Mouse (Mus musculus) heart, adult 2 months (tissue): ENCODE results near the gene Thap12. TPM values are rescaled to one million over a fixed set of nuclear protein-coding genes. Genes with fewer than 3 reads are reported as not detected.

Source experiments
- DNase-seq, 2 experiments: peaks; one replicate each; pipeline ENCODE4 v3.0.0; 2021
- H3K27ac ChIP-seq: fragments of 200-600 bp; 2 replicates; pipeline ENCODE4 v1.8.1; 2022
- H3K27me3 ChIP-seq: fragments of 200-500 bp; 2 replicates; pipeline ENCODE4 v1.6.1; 2012; ENCODE audit warnings: mild to moderate bottlenecking, low read length, inconsistent platforms, mixed read lengths; ENCODE audit not compliant: control insufficient read depth, insufficient read depth
- H3K36me3 ChIP-seq: fragments of 200-500 bp; 2 replicates; pipeline ENCODE4 v1.6.1; 2012; ENCODE audit warnings: low read length, inconsistent platforms; ENCODE audit not compliant: control insufficient read depth, insufficient read depth
- H3K4me1 ChIP-seq: fragments of 200-500 bp; 2 replicates; pipeline ENCODE4 v1.6.1; 2011; ENCODE audit warnings: low read length; ENCODE audit not compliant: control insufficient read depth, insufficient read depth
- H3K4me3 ChIP-seq: fragments of 200-600 bp; 2 replicates; pipeline ENCODE4 v1.8.1; 2022
- H3K79me2 ChIP-seq: fragments of 200-500 bp; replicated peaks from 2 replicates; pipeline ENCODE4 v1.6.1; 2012; ENCODE audit warnings: mild to moderate bottlenecking, inconsistent platforms, low read length, moderate library complexity, mixed read lengths; ENCODE audit not compliant: control insufficient read depth, insufficient read depth
- H3K9ac ChIP-seq: fragments of 200-500 bp; 2 replicates; pipeline ENCODE4 v1.6.1; 2012; ENCODE audit warnings: low read depth, mild to moderate bottlenecking, control low read depth, inconsistent platforms, low read length, mixed read lengths
- CTCF ChIP-seq: fragments of 200-600 bp; IDR thresholded peaks from 2 replicates; pipeline ENCODE4 v1.8.1; 2022; ENCODE audit warnings: antibody characterized with exemption, mild to moderate bottlenecking, moderate library complexity
- EP300 ChIP-seq: fragments of 200-500 bp; IDR thresholded peaks from 2 replicates; pipeline ENCODE4 v1.6.1; 2011; ENCODE audit warnings: low read depth, low read length, control low read depth; ENCODE audit not compliant: insufficient read depth
- POLR2A ChIP-seq: fragments of 200-500 bp; IDR thresholded peaks from 2 replicates; pipeline ENCODE4 v1.6.1; 2011; ENCODE audit warnings: mild to moderate bottlenecking, low read depth, low read length, control low read depth; ENCODE audit not compliant: insufficient read depth
- WGBS: fragments of 180-500 bp; shearing (Covaris S2); methylation state at CpG from one replicate; pipeline ENCODE4 v1.1.7; 2018; 5-methylcytosine and 5-hydroxymethylcytosine counted together
- intact Hi-C: fragments of 180-260 bp; cut with DNase I; formaldehyde crosslinking; loops from one replicate; pipeline ENCODE4 v1.15.1; 2025
- polyA plus RNA-seq: library from polyadenylated mRNA; depleted of rRNA; stranded (reverse); fragments of >200 nt; gene quantifications from 2 replicates; pipeline ENCODE4 v1.2.3, GENCODE M21; 2012
- total RNA-seq, 2 experiments: library from RNA; stranded (reverse); gene quantifications; 2 replicates each; pipeline ENCODE4 v1.2.3; 2021

The Thap12 gene
- total and polyA plus RNA-seq, 3 experiments: 18.0 to 80.7 (median 71.5) TPM

- TF ChIP-seq CTCF (no peak), EP300 (no peak), POLR2A (no peak)
- no peaks in the 10 kb centered on the region for H3K27me3 ChIP-seq
- H3K79me2 ChIP-seq: peaks cover 5% of the 10 kb centered on the region
- DNase-seq: no peak
- 17% methylated on average over 7 of the region's 7 CpGs for WGBS
- intact Hi-C loops: no loop called here
- no peak overlapping the region for H3K9ac ChIP-seq
- no peak overlapping the region; the same call in 1 of the 2 replicates for H3K27ac ChIP-seq
- H3K4me3 ChIP-seq: peak overlapping the region; percentile 64
- H3K36me3 ChIP-seq: peaks cover 5% of the 10 kb centered on the region
- H3K4me1 ChIP-seq: peaks cover 6% of the 10 kb centered on the region
Observed at GRCm38 (mm10) chr7:98701771-98702170, 1.1 kb upstream of the Thap12 start.

GRCm38 (mm10) chr7:98703365-98703881, 520 bp downstream of the Thap12 start:
- intact Hi-C loops: loop anchor here (1.0 kb wide), 1 partner anchor 47 kb away; the partner anchor contains the start of gene Emsy
- Histone ChIP-seq H3K27me3 (no peaks in the 10 kb centered on the region), H3K4me3 (peak overlapping the region; percentile 75), H3K79me2 (peaks cover 5% of the 10 kb centered on the region), H3K27ac (peak overlapping the region; percentile 91), H3K9ac (peak overlapping the region; percentile 86), H3K4me1 (peaks cover 6% of the 10 kb centered on the region), H3K36me3 (peaks cover 5% of the 10 kb centered on the region)
- DNase-seq: peak in 1 of 2 experiments; percentile 52
- TF ChIP-seq EP300: no peak
- TF ChIP-seq POLR2A: no peak
- no peak for TF ChIP-seq CTCF
- whole genome bisulfite sequencing: under 1% methylated on average over 38 of the region's 38 CpGs

- 37% methylated on average over 5 of the region's 5 CpGs for WGBS
- Histone ChIP-seq H3K9ac (peak overlapping the region; percentile 55), H3K4me1 (peaks cover 6% of the 10 kb centered on the region), H3K4me3 (peak overlapping the region; percentile 75), H3K27ac (no peak overlapping the region), H3K27me3 (no peaks in the 10 kb centered on the region), H3K79me2 (peaks cover 5% of the 10 kb centered on the region), H3K36me3 (peaks cover 5% of the 10 kb centered on the region)
- intact Hi-C loops: no loop called here
- no peak for TF ChIP-seq EP300
- no peak for TF ChIP-seq POLR2A
- no peak for TF ChIP-seq CTCF
- DNase-seq: no peak
Observed at GRCm38 (mm10) chr7:98704276-98704675, 1.4 kb downstream of the Thap12 start.

DNA sequence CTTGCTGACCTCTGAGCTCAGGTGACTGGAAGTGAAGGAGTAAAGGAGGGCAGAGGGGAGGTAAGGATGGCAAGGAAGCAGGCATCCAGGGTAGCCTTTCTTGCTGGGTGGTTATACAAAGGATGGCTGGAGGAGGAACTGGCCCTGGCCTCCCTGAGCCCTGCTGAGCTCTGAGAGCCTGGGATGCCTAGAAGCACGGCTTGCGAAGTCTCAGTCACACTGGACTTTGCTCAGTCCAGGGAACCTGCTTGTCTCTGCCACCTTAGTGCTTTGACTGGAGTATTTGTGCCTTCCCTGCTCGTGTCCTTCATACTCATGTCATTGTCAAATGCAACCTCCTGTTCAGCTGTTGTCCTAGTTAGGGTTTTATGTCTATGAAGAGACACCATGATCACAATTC, 10.8 kb downstream of the Thap12 start:
- 96% methylated on average over 3 of the region's 3 CpGs for WGBS
- no peaks in the 10 kb centered on the region for H3K79me2 ChIP-seq
- no peaks in the 10 kb centered on the region; the same call in 1 of the 2 replicates for H3K4me1 ChIP-seq
- DNase-seq: no peak
- peaks cover 8% of the 10 kb centered on the region for H3K36me3 ChIP-seq
- H3K9ac ChIP-seq: no peak overlapping the region
- no peak for TF ChIP-seq EP300
- no peak for TF ChIP-seq CTCF
- TF ChIP-seq POLR2A: no peak
- no peak overlapping the region for H3K27ac ChIP-seq
- intact Hi-C loops: no loop called here
- H3K4me3 ChIP-seq: no peak overlapping the region
- H3K27me3 ChIP-seq: no peaks in the 10 kb centered on the region

GRCm38 (mm10) chr7:98717438-98717837, 14.5 kb downstream of the Thap12 start:
- 79% methylated on average over 3 of the region's 3 CpGs for WGBS
- peaks cover 9% of the 10 kb centered on the region for H3K36me3 ChIP-seq
- no peak overlapping the region for H3K4me3 ChIP-seq
- intact Hi-C loops: no loop called here
- no peak for DNase-seq
- H3K79me2 ChIP-seq: no peaks in the 10 kb centered on the region
- H3K4me1 ChIP-seq: no peaks in the 10 kb centered on the region; the same call in 1 of the 2 replicates
- no peaks in the 10 kb centered on the region for H3K27me3 ChIP-seq
- no peak for TF ChIP-seq POLR2A
- TF ChIP-seq EP300: no peak
- TF ChIP-seq CTCF: no peak
- no peak overlapping the region for H3K27ac ChIP-seq
- H3K9ac ChIP-seq: no peak overlapping the region

DNA sequence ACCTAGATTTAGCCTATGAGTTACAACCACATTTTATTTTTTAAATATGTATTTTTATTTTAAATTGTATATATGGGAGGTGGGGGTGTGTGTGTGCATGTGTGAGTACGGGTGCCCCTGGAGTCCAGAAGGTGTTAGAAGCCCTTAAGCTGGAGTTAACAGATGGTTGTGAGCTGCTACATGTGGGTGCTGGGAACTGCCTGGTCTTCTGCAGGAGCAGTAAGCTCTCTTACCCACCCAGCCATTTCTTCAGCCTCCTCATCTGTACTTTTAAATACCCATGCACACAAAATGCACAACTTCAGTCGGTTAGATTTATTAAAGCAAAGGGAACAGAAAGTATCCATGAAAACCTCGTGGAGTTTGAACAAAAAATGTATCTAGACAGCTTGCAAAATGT, 16.9 kb downstream of the Thap12 start:
- Histone ChIP-seq H3K36me3 (peaks cover 7% of the 10 kb centered on the region), H3K4me3 (no peak overlapping the region), H3K4me1 (no peaks in the 10 kb centered on the region; the same call in 1 of the 2 replicates), H3K79me2 (no peaks in the 10 kb centered on the region), H3K9ac (no peak overlapping the region), H3K27me3 (no peaks in the 10 kb centered on the region), H3K27ac (no peak overlapping the region)
- intact Hi-C loops: no loop called here
- TF ChIP-seq CTCF (no peak), POLR2A (no peak), EP300 (no peak)
- DNase-seq: no peak
- 91% methylated on average over 3 of the region's 3 CpGs for WGBS
